Mouse (Mus musculus): ENCODE results near the gene Cdc5l.

- no peak for TF ChIP-seq CTCF (IDR thresholded peaks at IDR 0.05; ENCODE audit: extremely low read depth, insufficient read depth, insufficient read length, insufficient replicate concordance)
- peak; percentile 81 for TF ChIP-seq POLR2A (IDR thresholded peaks at IDR 0.05; ENCODE audit: low read depth, low read length)
These were observed at the start of gene Cdc5l for GRCm38 (mm10) chr17:45433419-45434261.

Data from spleen, adult 2 months (tissue).